Mouse (Mus musculus): ENCODE results near the gene Pnck. TPM values are rescaled to one million over a fixed set of nuclear protein-coding genes. Genes with fewer than 3 reads are reported as not detected.

Pnck gene
- total and polyA plus RNA-seq, 3 experiments = not detected

DNA sequence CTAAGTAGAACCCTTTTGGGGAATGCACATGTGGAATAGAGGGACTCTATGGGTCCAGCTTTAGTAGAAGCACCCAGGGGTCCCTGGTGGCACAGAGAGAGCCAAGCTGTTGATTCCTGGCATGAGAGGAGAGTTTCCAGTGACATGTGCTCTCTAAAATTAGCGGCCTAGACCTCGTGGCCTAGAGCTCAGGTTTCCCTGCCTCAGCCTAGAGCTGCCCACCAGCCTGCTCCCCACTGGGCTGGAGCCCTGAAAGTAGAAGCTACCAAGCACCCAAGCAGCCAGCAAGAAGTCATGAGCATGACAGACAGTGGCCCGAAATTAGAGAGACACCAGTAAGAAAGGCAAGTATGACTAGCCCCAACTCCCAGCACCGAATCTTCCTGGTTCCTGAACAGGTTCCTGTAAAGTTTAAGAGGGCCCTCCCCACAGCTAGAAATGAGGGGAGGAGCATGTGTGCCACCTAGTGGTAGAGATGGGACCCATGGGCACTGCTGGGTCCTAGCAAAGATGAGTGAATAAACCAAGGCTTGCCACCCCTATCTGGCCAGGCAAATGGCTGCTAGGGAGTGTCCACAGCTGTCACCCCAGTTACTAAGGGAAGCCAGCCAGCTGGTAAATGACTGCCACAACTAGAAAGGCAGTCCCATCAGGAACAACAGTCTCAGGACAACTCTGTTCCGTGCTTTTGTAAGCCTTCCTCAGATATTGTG lies 31.2 kb upstream of the Pnck start (continued):
- TF ChIP-seq E2F4 (IDR thresholded peaks at IDR 0.05; ENCODE audit: insufficient replicate concordance, low read depth, low read length) (no peak), BHLHE40 (IDR thresholded peaks at IDR 0.05; ENCODE audit: low read depth, low read length) (no peak), ETS1 (conservative IDR thresholded peaks at IDR 0.05; ENCODE audit: low read depth, low read length) (no peak), ELF1 (IDR thresholded peaks at IDR 0.05; ENCODE audit: low read depth, low read length) (peak; percentile 47; the same call in 1 of the 2 replicates), ZC3H11A (IDR thresholded peaks at IDR 0.05; ENCODE audit: low read depth, low read length) (no peak), MYC (IDR thresholded peaks at IDR 0.05; ENCODE audit: low read depth, low read length) (no peak), ZKSCAN1 (IDR thresholded peaks at IDR 0.05; ENCODE audit: borderline replicate concordance, low read depth, low read length) (no peak)

DNA sequence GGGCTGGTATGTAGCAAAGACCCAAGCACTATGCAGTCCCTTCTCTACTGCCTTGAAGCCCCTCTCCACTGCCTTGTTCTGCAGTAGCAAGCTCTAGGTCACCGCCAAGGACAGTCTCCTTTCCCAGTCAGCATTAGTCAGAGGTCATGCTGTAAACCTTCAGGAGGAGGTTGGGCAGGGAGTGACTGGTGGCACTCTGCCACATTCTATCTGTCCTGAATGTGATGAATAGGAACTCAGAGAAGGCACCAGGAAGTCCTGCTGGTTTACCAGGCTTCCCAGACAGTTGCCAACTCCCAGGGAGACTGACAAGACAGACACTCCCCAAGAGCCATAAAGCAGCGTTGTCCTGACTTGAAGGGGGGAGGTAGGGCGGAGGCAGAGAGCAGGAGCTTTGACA lies 25.7 kb upstream of the Pnck start:
- H3K4me3 ChIP-seq (replicated peaks in 1 of 3; ENCODE audit: low read depth in 2 of 3, low read length in 2 of 3, poor library complexity in 1 of 3) = no peak overlapping the region
- no peaks in the 10 kb centered on the region for H3K9me3 ChIP-seq (replicated peaks; ENCODE audit: low read length)
- no peaks in the 10 kb centered on the region for H3K27me3 ChIP-seq (replicated peaks)
- in situ Hi-C loops (cut with MboI; ENCODE audit: low pct_ligation_motif_present, low pct_unique_long_range_greater_than_20kb, low sequenced_read_pairs) (no loop called here), dilution Hi-C loops (cut with MboI; ENCODE audit: extremely low pct_ligation_motif_present, extremely low pct_unique_long_range_greater_than_20kb, low sequenced_read_pairs) (no loop called here)
- DNase-seq (ENCODE audit: extremely low read depth) = no peak
- no peak overlapping the region for H3K4me2 ChIP-seq (ENCODE audit: insufficient read depth, low read depth, poor library complexity, severe bottlenecking)
- H3K27ac ChIP-seq (ENCODE audit: insufficient read depth, low read depth) = no peak overlapping the region
- no peaks in the 10 kb centered on the region for H3K79me2 ChIP-seq (replicated peaks; ENCODE audit: control insufficient read depth, extremely low read depth, insufficient read depth, poor library complexity, severe bottlenecking)
- H3K4me1 ChIP-seq (ENCODE audit: control insufficient read depth in 1 of 2, insufficient read depth in 2 of 2) = peaks cover 0 to 1% of the 10 kb centered on the region in 2 experiments; a peak in 1 of 4 replicates
- H3K36me3 ChIP-seq (replicated peaks in 1 of 2; ENCODE audit: control insufficient read depth in 1 of 2, insufficient read depth in 1 of 2, low read length in 1 of 2) = peaks cover 72 to 95% of the 10 kb centered on the region in 2 experiments
- no peak for TF ChIP-seq BHLHE40 (IDR thresholded peaks at IDR 0.05; ENCODE audit: low read depth, low read length)
- TF ChIP-seq MAZ (IDR thresholded peaks at IDR 0.05; ENCODE audit: low read depth, low read length) = no peak
- TF ChIP-seq NRF1 (IDR thresholded peaks at IDR 0.05; ENCODE audit: low read depth, low read length) = no peak
- TF ChIP-seq MXI1 (IDR thresholded peaks at IDR 0.05; ENCODE audit: low read depth, low read length) = no peak
- TF ChIP-seq POLR2A (IDR thresholded peaks at IDR 0.05; ENCODE audit: low read depth, low read length) = no peak
- TF ChIP-seq ZMIZ1 (IDR thresholded peaks at IDR 0.05; ENCODE audit: low read depth, low read length) = no peak
- no peak for TF ChIP-seq PAX5 (IDR thresholded peaks at IDR 0.05; ENCODE audit: low read length)
- TF ChIP-seq ZNF384 (IDR thresholded peaks at IDR 0.05; ENCODE audit: low read depth, low read length) = no peak
- TF ChIP-seq HCFC1 (IDR thresholded peaks at IDR 0.05; ENCODE audit: low read depth, low read length) = no peak
- no peak for TF ChIP-seq MYC (IDR thresholded peaks at IDR 0.05; ENCODE audit: low read depth, low read length)
- TF ChIP-seq CHD2 (IDR thresholded peaks at IDR 0.05; ENCODE audit: low read length) = no peak
- TF ChIP-seq UBTF (IDR thresholded peaks at IDR 0.05; ENCODE audit: low read depth, low read length) = no peak
- no peak for TF ChIP-seq TBP (conservative IDR thresholded peaks at IDR 0.05; ENCODE audit: low read depth, low read length)
- no peak for TF ChIP-seq CHD1 (IDR thresholded peaks at IDR 0.05; ENCODE audit: low read depth, low read length)
- no peak for TF ChIP-seq NELFE (IDR thresholded peaks at IDR 0.05; ENCODE audit: low read depth, low read length)
- no peak for TF ChIP-seq KAT2A (IDR thresholded peaks at IDR 0.05; ENCODE audit: insufficient replicate concordance, low read length)
- no peak for TF ChIP-seq ZKSCAN1 (IDR thresholded peaks at IDR 0.05; ENCODE audit: borderline replicate concordance, low read depth, low read length)
- no peak overlapping the region for H3K9ac ChIP-seq (ENCODE audit: insufficient read depth, low read depth)
